Mouse (Mus musculus): ENCODE data around the gene Ola1.

Ola1 gene

GRCm38 (mm10) chr2:73218913-73219312 is at the start of gene Ola1:
Gene Ola1, minus strand, starts transcription at chr2:73218924.
- DNase-seq (ENCODE audit: low spot score): no peak

- no peak for DNase-seq (ENCODE audit: low spot score)
These were observed 49.6 kb upstream of the Ola1 start for GRCm38 (mm10) chr2:73268281-73268680.

GRCm38 (mm10) chr2:73267818-73268217 is 49.1 kb upstream of the Ola1 start:
- no peak for DNase-seq (ENCODE audit: low spot score)

- DNase-seq (ENCODE audit: low spot score): no peak
These were observed 48.5 kb upstream of the Ola1 start for GRCm38 (mm10) chr2:73267231-73267630.

GRCm38 (mm10) chr2:73266623-73267022 is 47.9 kb upstream of the Ola1 start:
- DNase-seq (ENCODE audit: low spot score): no peak

GRCm38 (mm10) chr2:73266011-73266410 is 47.3 kb upstream of the Ola1 start:
- no peak for DNase-seq (ENCODE audit: low spot score)

GRCm38 (mm10) chr2:73264611-73265195 is 46.0 kb upstream of the Ola1 start:
- DNase-seq (ENCODE audit: low spot score): no peak

- no peak for DNase-seq (ENCODE audit: low spot score)
These were observed 45.3 kb upstream of the Ola1 start for GRCm38 (mm10) chr2:73263794-73264610.

- DNase-seq (ENCODE audit: low spot score): no peak
These were observed 44.5 kb upstream of the Ola1 start for GRCm38 (mm10) chr2:73263172-73263765.

- DNase-seq (ENCODE audit: low spot score): no peak
These were observed 30.0 kb upstream of the Ola1 start for GRCm38 (mm10) chr2:73248701-73249100.

GRCm38 (mm10) chr2:73241299-73241698 is 22.6 kb upstream of the Ola1 start:
- DNase-seq (ENCODE audit: low spot score): no peak

- no peak for DNase-seq (ENCODE audit: low spot score)
These were observed 12.4 kb upstream of the Ola1 start for GRCm38 (mm10) chr2:73231081-73231480.

- DNase-seq (ENCODE audit: low spot score): peak; percentile 67
These were observed 4.7 kb downstream of the Ola1 start for GRCm38 (mm10) chr2:73213871-73214659.

- DNase-seq (ENCODE audit: low spot score): no peak
These were observed 5.2 kb downstream of the Ola1 start for GRCm38 (mm10) chr2:73213539-73213870.

- DNase-seq (ENCODE audit: low spot score): no peak
These were observed 14.4 kb downstream of the Ola1 start for GRCm38 (mm10) chr2:73204328-73204727.

- no peak for DNase-seq (ENCODE audit: low spot score)
These were observed 30.2 kb downstream of the Ola1 start for GRCm38 (mm10) chr2:73188488-73188887.

- DNase-seq (ENCODE audit: low spot score): no peak
These were observed 33.5 kb downstream of the Ola1 start for GRCm38 (mm10) chr2:73185185-73185584.

- no peak for DNase-seq (ENCODE audit: low spot score)
These were observed 49.2 kb downstream of the Ola1 start for GRCm38 (mm10) chr2:73169496-73169895.

GRCm38 (mm10) chr2:73167126-73167525 is 51.6 kb downstream of the Ola1 start:
- no peak for DNase-seq (ENCODE audit: low spot score)

GRCm38 (mm10) chr2:73164666-73165065 is 54.1 kb downstream of the Ola1 start:
- DNase-seq (ENCODE audit: low spot score): no peak

- DNase-seq (ENCODE audit: low spot score): no peak
These were observed 58.0 kb downstream of the Ola1 start for GRCm38 (mm10) chr2:73160772-73161171.

- DNase-seq (ENCODE audit: low spot score): no peak
These were observed 61.5 kb downstream of the Ola1 start for GRCm38 (mm10) chr2:73157202-73157601.

GRCm38 (mm10) chr2:73150526-73150925 is 68.2 kb downstream of the Ola1 start:
- no peak for DNase-seq (ENCODE audit: low spot score)
